Mouse (Mus musculus) heart, postnatal 0 days (tissue): ENCODE measurements around the gene Taf15. TPM values are rescaled to one million over a fixed set of nuclear protein-coding genes. Genes with fewer than 3 reads are reported as not detected.

ENCODE experiments used
- ATAC-seq: fragments of 200-750 bp; cut with Nextera tagmentation; 2 replicates; pipeline ENCODE4 v1.8.0; 2017; ENCODE audit warnings: low read depth, moderate number of reproducible peaks, moderate library complexity; ENCODE audit not compliant: insufficient read depth
- DNase-seq: peaks from one replicate; pipeline ENCODE4 v3.0.0-alpha.2; 2016; ENCODE audit warnings: low spot score
- H3K27ac ChIP-seq: fragments of 300-500 bp; sonication (generic); 2 replicates; pipeline ENCODE4 v1.5.1; 2014; ENCODE audit warnings: low read depth, mild to moderate bottlenecking
- H3K27me3 ChIP-seq: fragments of 300-500 bp; sonication (generic); 2 replicates; pipeline ENCODE4 v1.6.1; 2014; ENCODE audit warnings: low read length, mixed read lengths; ENCODE audit not compliant: control insufficient read depth, insufficient read depth
- H3K36me3 ChIP-seq: fragments of 300-500 bp; sonication (generic); replicated peaks from 2 replicates; pipeline ENCODE4 v1.6.1; 2014; ENCODE audit warnings: low read length, mixed read lengths; ENCODE audit not compliant: control insufficient read depth, insufficient read depth
- H3K4me1 ChIP-seq: fragments of 300-500 bp; sonication (generic); 2 replicates; pipeline ENCODE4 v1.6.1; 2014; ENCODE audit warnings: antibody characterized with exemption; ENCODE audit not compliant: control insufficient read depth, insufficient read depth
- H3K4me2 ChIP-seq: fragments of 300-500 bp; sonication (generic); 2 replicates; pipeline ENCODE4 v1.6.1; 2014; ENCODE audit warnings: low read depth, mild to moderate bottlenecking, low read length, moderate library complexity
- H3K4me3 ChIP-seq: fragments of 300-500 bp; sonication (generic); 2 replicates; pipeline ENCODE4 v1.5.1; 2014; ENCODE audit warnings: low read depth, low read length
- H3K9ac ChIP-seq: fragments of 300-500 bp; sonication (generic); replicated peaks from 2 replicates; pipeline ENCODE4 v1.6.1; 2014; ENCODE audit warnings: low read depth, low read length, mixed read lengths
- H3K9me3 ChIP-seq: fragments of 300-500 bp; sonication (generic); replicated peaks from 2 replicates; pipeline ENCODE4 v1.6.1; 2016; ENCODE audit warnings: low read length; ENCODE audit not compliant: control insufficient read depth
- CTCF ChIP-seq: IDR thresholded peaks from 2 replicates; pipeline ENCODE4 v1.5.1; 2016; ENCODE audit warnings: antibody characterized with exemption, control low read depth, low read depth
- EP300 ChIP-seq: IDR thresholded peaks from 2 replicates; pipeline ENCODE4 v1.6.1; 2016; ENCODE audit warnings: antibody characterized with exemption, low read depth
- WGBS: fragments of 180-500 bp; shearing (Covaris S2); extraction: QIAGEN DNeasy Blood & Tissue Kit; methylation state at CpG from one replicate; pipeline ENCODE4 v1.1.7; 2014; 5-methylcytosine and 5-hydroxymethylcytosine counted together
- polyA plus RNA-seq: library from polyadenylated mRNA; unstranded; fragments of >200 nt; fragmentation: Nextera tagmentation; extraction: Ambion mirVana; gene quantifications from 2 replicates; pipeline ENCODE4 v1.2.1, GENCODE M21; 2015
- total RNA-seq: library from RNA; depleted of rRNA; stranded (reverse); fragments of >200 nt; gene quantifications from 2 replicates; pipeline ENCODE4 v1.2.3, GENCODE M21; 2014; ENCODE audit warnings: low replicate concordance

Gene Taf15
- total and polyA plus RNA-seq, 2 experiments from 2014 or later, result 1.6 to 4.2 TPM

- Histone ChIP-seq H3K27me3 (peaks cover 14% of the 10 kb centered on the region; the same call in 1 of the 2 replicates), H3K4me1 (peaks cover 28% of the 10 kb centered on the region), H3K4me3 (no peak overlapping the region), H3K27ac (peak overlapping the region; percentile 3; the same call in 1 of the 2 replicates), H3K36me3 (no peaks in the 10 kb centered on the region), H3K9ac (no peak overlapping the region), H3K4me2 (no peak overlapping the region), H3K9me3 (no peaks in the 10 kb centered on the region)
- ATAC-seq, result no peak
- peak; percentile 22 for DNase-seq
- WGBS, result 63% methylated on average over 9 of the region's 9 CpGs
- TF ChIP-seq CTCF, result no peak
- TF ChIP-seq EP300, result no peak
These were observed 14.8 kb upstream of the Taf15 start for GRCm38 (mm10) chr11:83457912-83458601.

- ATAC-seq (no peak), DNase-seq (no peak)
- Histone ChIP-seq H3K27me3 (peaks cover 31% of the 10 kb centered on the region), H3K36me3 (no peaks in the 10 kb centered on the region), H3K4me2 (peak overlapping the region; percentile 95), H3K9me3 (no peaks in the 10 kb centered on the region), H3K4me3 (peak overlapping the region; percentile 83), H3K27ac (no peak overlapping the region), H3K9ac (no peak overlapping the region), H3K4me1 (peaks cover 17% of the 10 kb centered on the region)
- no peak for TF ChIP-seq EP300
- no peak for TF ChIP-seq CTCF
- 77% methylated on average over 10 of the region's 10 CpGs for WGBS
These were observed 11.3 kb upstream of the Taf15 start for GRCm38 (mm10) chr11:83461462-83462027.

DNA sequence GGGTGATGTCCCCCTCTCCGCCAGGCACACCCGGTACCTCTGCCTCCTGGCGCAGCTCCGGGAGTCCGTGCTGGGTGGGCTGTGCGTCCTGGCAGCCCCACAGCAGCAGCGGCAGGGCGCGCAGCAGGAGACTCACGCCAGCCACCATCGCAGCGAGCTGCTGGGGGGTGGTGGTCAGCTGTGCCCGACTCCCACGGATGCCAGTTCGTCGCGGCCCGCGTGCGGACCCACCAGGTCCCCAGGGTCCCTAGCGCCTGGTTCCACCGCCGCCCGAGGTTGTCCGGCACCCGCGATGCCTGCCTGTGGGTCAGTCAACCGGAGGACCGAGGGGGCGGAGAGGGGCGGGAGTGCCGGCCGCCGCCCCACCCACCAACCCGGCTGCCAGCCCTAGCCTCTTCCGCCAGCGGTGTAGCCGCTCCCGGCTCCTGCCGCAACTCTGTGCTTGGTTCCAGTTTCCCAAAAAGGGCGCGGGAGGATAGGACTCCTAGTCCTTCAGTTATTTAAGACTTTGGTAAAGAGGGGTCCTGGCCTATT is 10.1 kb upstream of the Taf15 start, which contains the start of gene Mmp28:
Gene Mmp28, minus strand, starts transcription at position 361 of the 534 bp plus-strand sequence.
- H3K27ac ChIP-seq, result 0 out of 2 replicates have a peak within 1 kb of the TSS, but pooled peaks have one; percentile 38

GRCm38 (mm10) chr11:83465976-83466375 is 6.9 kb upstream of the Taf15 start:
- Histone ChIP-seq H3K27me3 (peaks cover 31% of the 10 kb centered on the region), H3K36me3 (no peaks in the 10 kb centered on the region), H3K4me1 (peaks cover 24% of the 10 kb centered on the region), H3K9me3 (no peaks in the 10 kb centered on the region), H3K4me2 (0 out of 2 replicates have a peak overlapping the region, but pooled peaks have one; percentile 3), H3K27ac (peak overlapping the region; percentile 58), H3K9ac (no peak overlapping the region), H3K4me3 (no peak overlapping the region)
- WGBS, result 5% methylated on average over 2 of the region's 2 CpGs
- peak; percentile 15; the same call in 1 of the 2 replicates for ATAC-seq
- DNase-seq, result peak; percentile 63
- no peak for TF ChIP-seq EP300
- no peak for TF ChIP-seq CTCF

More for the DNA sequence above, 10.1 kb upstream of the Taf15 start, which contains the start of gene Mmp28:
- TF ChIP-seq CTCF, result no peak
- TF ChIP-seq EP300, result no peak
- peak within 1 kb of the TSS; percentile 95 for H3K4me2 ChIP-seq
- no peaks in the 10 kb centered on the region for H3K36me3 ChIP-seq
- DNase-seq, result peak; percentile 58
- ATAC-seq, result peak; percentile 28; the same call in 1 of the 2 replicates
- no peaks in the 10 kb centered on the region for H3K9me3 ChIP-seq
- peaks cover 31% of the 10 kb centered on the region for H3K27me3 ChIP-seq
- peak within 1 kb of the TSS; percentile 85 for H3K9ac ChIP-seq
- peaks cover 24% of the 10 kb centered on the region for H3K4me1 ChIP-seq
- WGBS, result under 1% methylated on average over 42 of the region's 42 CpGs
- peak within 1 kb of the TSS; percentile 83 for H3K4me3 ChIP-seq

- ATAC-seq (peak; percentile 89), DNase-seq (peak; percentile 94)
- 5% methylated on average over 11 of the region's 11 CpGs for WGBS
- H3K9ac ChIP-seq, result no peak overlapping the region
- H3K4me2 ChIP-seq, result no peak overlapping the region
- peaks cover 20% of the 10 kb centered on the region for H3K4me1 ChIP-seq
- H3K4me3 ChIP-seq, result no peak overlapping the region
- H3K27ac ChIP-seq, result peak overlapping the region; percentile 58
- no peaks in the 10 kb centered on the region for H3K9me3 ChIP-seq
- H3K36me3 ChIP-seq, result no peaks in the 10 kb centered on the region
- H3K27me3 ChIP-seq, result peaks cover 24% of the 10 kb centered on the region
- TF ChIP-seq CTCF (no peak), EP300 (peak; percentile 98)
These were observed 5.7 kb upstream of the Taf15 start for GRCm38 (mm10) chr11:83467120-83467652.
